Mouse (Mus musculus) heart, postnatal 0 days (tissue): ENCODE measurements around the gene Snx1.

Source experiments
- CTCF ChIP-seq: IDR thresholded peaks from 2 replicates; pipeline ENCODE4 v1.5.1; 2016; ENCODE audit warnings: antibody characterized with exemption, control low read depth, low read depth
- EP300 ChIP-seq: IDR thresholded peaks from 2 replicates; pipeline ENCODE4 v1.6.1; 2016; ENCODE audit warnings: antibody characterized with exemption, low read depth

DNA sequence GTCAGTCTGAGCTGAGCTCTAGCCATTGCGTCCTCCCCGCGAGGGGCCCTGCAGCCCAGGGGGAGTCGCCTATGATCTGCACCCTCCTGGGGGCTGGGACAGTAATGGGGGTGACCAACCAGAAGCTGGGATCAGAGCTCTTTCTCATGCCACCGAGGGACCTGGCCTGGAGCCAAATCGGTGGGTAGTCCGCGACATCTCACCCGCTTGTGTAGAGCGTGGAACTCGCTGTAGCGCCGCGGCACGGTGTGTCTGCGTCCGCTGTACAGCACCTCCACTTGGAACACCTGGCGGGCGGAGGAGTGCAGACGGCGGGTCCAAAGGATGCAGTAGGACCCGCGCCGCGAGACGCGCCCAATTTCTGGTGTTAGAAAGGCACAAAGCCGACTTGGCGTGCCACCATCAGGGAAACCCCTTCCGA, 57.4 kb downstream of the Snx1 start:
- TF ChIP-seq CTCF (no peak), EP300 (no peak)
